9 mouse cellular contexts compared by ENCODE assay signal in the genomic region with DNA sequence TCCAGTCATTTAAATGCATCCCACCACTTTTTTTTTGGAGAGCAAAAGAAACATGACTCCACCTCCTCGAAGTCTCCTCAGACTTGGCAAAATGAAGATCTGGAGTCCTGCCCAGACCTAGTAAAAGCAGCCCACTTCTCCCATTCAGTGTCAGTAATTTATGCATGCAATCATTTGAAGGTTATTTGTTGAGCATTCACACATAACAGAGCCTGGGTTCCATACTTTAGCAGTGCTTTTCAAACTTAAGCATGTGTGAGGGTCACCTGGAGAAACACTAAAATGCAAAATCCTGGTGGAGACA.
DNase-seq lines count a peak whose midpoint lies in the region; ATAC-seq and TF ChIP-seq lines count a peak whose summit lies in the region.
"Had no signal": no experiment of that assay in that cellular context is flagged by ENCODE, and none has a peak within 500 bp of the region (broad histone marks: within the 10 kb centered on the region; RNA-seq: fewer than 3 reads in every experiment).

No protein-coding gene starts in this region.

- DNase-seq in forebrain, embryonic 11.5 days (ENCODE audit: low spot score): no peak
- peak; percentile 20 to 38 for DNase-seq in layer of hippocampus, postnatal 10 days (ENCODE audit: low spot score in 2 of 2)
- DNase-seq in layer of hippocampus, adult 9-10 months (ENCODE audit: low spot score): no peak
- peak; percentile 37 for DNase-seq in fibroblast of lung, adult 2 months (ENCODE audit: low read depth)
- DNase-seq in left cerebral cortex, adult 2 months (ENCODE audit: extremely low spot score in 1 of 2, low spot score in 2 of 2): peak; percentile 7 to 20
- no peak for DNase-seq in spleen, adult 12 weeks (ENCODE audit: low spot score)
- no peak for DNase-seq in neural tube, embryonic 10.5 days (ENCODE audit: extremely low spot score, low spot score)

- WGBS in forebrain, embryonic 12.5 days: 59% methylated on average over 1 of the region's 1 CpGs
- WGBS in forebrain, embryonic 11.5 days: 88% methylated on average over 1 of the region's 1 CpGs

- H3K9ac ChIP-seq in forebrain, embryonic 12.5 days: no peak overlapping the region
- H3K9ac ChIP-seq in forebrain, embryonic 11.5 days (ENCODE audit: low read length): no peak overlapping the region
- H3K9ac ChIP-seq: limb, embryonic 13.5 days had no signal

- no peak overlapping the region for H3K4me2 ChIP-seq in forebrain, embryonic 12.5 days
- no peak overlapping the region for H3K4me2 ChIP-seq in forebrain, embryonic 11.5 days (ENCODE audit: low read depth, low read length, severe bottlenecking)
- H3K4me2 ChIP-seq: limb, embryonic 13.5 days had no signal

- H3K36me3 ChIP-seq in forebrain, embryonic 12.5 days (replicated peaks): no peaks in the 10 kb centered on the region
- H3K36me3 ChIP-seq in forebrain, embryonic 11.5 days (ENCODE audit: control insufficient read depth, insufficient read depth, low read length): no peaks in the 10 kb centered on the region
- H3K36me3 ChIP-seq: limb, embryonic 13.5 days had no signal

- H3K4me1 ChIP-seq in forebrain, embryonic 12.5 days: no peaks in the 10 kb centered on the region
- no peaks in the 10 kb centered on the region for H3K4me1 ChIP-seq in forebrain, embryonic 11.5 days (replicated peaks; ENCODE audit: control insufficient read depth, insufficient read depth, low read length)
- H3K4me1 ChIP-seq: limb, embryonic 13.5 days had no signal

- intact Hi-C loops in left cerebral cortex, adult 2 months (cut with DNase I): loop anchor here (5.0 kb wide), 1 partner anchor 109 kb away; no protein-coding TSS in a partner anchor

- peak; percentile 42; the same call in 1 of the 2 replicates for ATAC-seq in forebrain, embryonic 12.5 days (ENCODE audit: low FRiP score)
- ATAC-seq in forebrain, embryonic 11.5 days (replicated peaks; ENCODE audit: low FRiP score): no peak

- no peak for TF ChIP-seq CTCF in left cerebral cortex, adult 2 months (IDR thresholded peaks at IDR 0.05)

- H3K4me3 ChIP-seq in forebrain, embryonic 12.5 days (replicated peaks): no peak overlapping the region
- no peak overlapping the region for H3K4me3 ChIP-seq in forebrain, embryonic 11.5 days (ENCODE audit: low read depth, low read length)
- no peak overlapping the region for H3K4me3 ChIP-seq in left cerebral cortex, adult 2 months
- H3K4me3 ChIP-seq: limb, embryonic 13.5 days had no signal

- H3K27ac ChIP-seq in forebrain, embryonic 12.5 days: no peak overlapping the region
- H3K27ac ChIP-seq in forebrain, embryonic 11.5 days (ENCODE audit: low read depth, low read length): no peak overlapping the region
- no peak overlapping the region for H3K27ac ChIP-seq in left cerebral cortex, adult 2 months
- H3K27ac ChIP-seq: limb, embryonic 13.5 days had no signal

- H3K27me3 ChIP-seq in forebrain, embryonic 12.5 days: peaks cover 60% of the 10 kb centered on the region
- peaks cover 11% of the 10 kb centered on the region; the same call in 1 of the 2 replicates for H3K27me3 ChIP-seq in forebrain, embryonic 11.5 days (ENCODE audit: control insufficient read depth, insufficient read depth, low read length)

- no peaks in the 10 kb centered on the region for H3K9me3 ChIP-seq in forebrain, embryonic 12.5 days
- no peaks in the 10 kb centered on the region for H3K9me3 ChIP-seq in forebrain, embryonic 11.5 days (ENCODE audit: control insufficient read depth, low read length)
- H3K9me3 ChIP-seq: limb, embryonic 13.5 days had no signal

Comparison
In these comparisons a context has a peak if more than half of its experiments do, and no peak if none do; other contexts are left out.
1. DNase-seq: peak in layer of hippocampus, postnatal 10 days (2 of 2), fibroblast of lung, adult 2 months (single experiment) and left cerebral cortex, adult 2 months (2 of 2); none in forebrain, embryonic 11.5 days (single experiment), layer of hippocampus, adult 9-10 months (single experiment), spleen, adult 12 weeks (single experiment) and neural tube, embryonic 10.5 days (single experiment).